Comparison of ENCODE assay signal across 8 mouse cellular contexts in genomic region chr10:42478341-42478720, GRCm38 (mm10). TPM values are rescaled to one million over a fixed set of nuclear protein-coding genes. Genes with fewer than 3 reads are reported as not detected.
DNase-seq lines count a peak whose midpoint lies in the region; ATAC-seq and TF ChIP-seq lines count a peak whose summit lies in the region.

Afg1l (minus strand) TSS chr10:42478565.

- WGBS in heart, embryonic 11.5 days (ENCODE audit: insufficient replicate concordance), result 0% methylated on average over 29 of the region's 29 CpGs
- under 1% methylated on average over 29 of the region's 29 CpGs for WGBS in kidney, embryonic 16.5 days
- under 1% methylated on average over 29 of the region's 29 CpGs for WGBS in liver, adult 2 months
- WGBS in stomach, embryonic 15.5 days, result under 1% methylated on average over 29 of the region's 29 CpGs

- peaks cover 5% of the 10 kb centered on the region; the same call in 1 of the 2 replicates for H3K79me2 ChIP-seq in liver, adult 2 months (ENCODE audit: control insufficient read depth, insufficient read depth, low read length)
- peaks cover 19% of the 10 kb centered on the region for H3K79me2 ChIP-seq in myocyte (ENCODE audit: control insufficient read depth, insufficient read depth)

- peak; percentile 25; the same call in 1 of the 2 replicates for TF ChIP-seq CTCF in brain, embryonic 14.5 days (IDR thresholded peaks at IDR 0.05; ENCODE audit: borderline replicate concordance, extremely low read depth, insufficient read depth, insufficient read length)
- TF ChIP-seq CTCF in liver, adult 2 months (IDR thresholded peaks at IDR 0.05; ENCODE audit: low read depth, low read length), result no peak

- TF ChIP-seq POLR2A in brain, embryonic 14.5 days (IDR thresholded peaks at IDR 0.05; ENCODE audit: borderline replicate concordance, extremely low read depth, insufficient read depth, insufficient read length, poor library complexity, severe bottlenecking), result peak; percentile 43; the same call in 1 of the 2 replicates
- TF ChIP-seq POLR2A in liver, adult 2 months (IDR thresholded peaks at IDR 0.05; ENCODE audit: extremely low read depth, insufficient read depth, low read length), result peak; percentile 61
- peak; percentile 55 for TF ChIP-seq POLR2A in myocyte (IDR thresholded peaks at IDR 0.05; ENCODE audit: insufficient read length, low read depth)

- H3ac ChIP-seq in myocyte (ENCODE audit: control insufficient read depth, insufficient read length), result peak within 1 kb of the TSS; percentile 7

- DNase-seq in CD4-positive helper T cell, adult 2 months (ENCODE audit: low read depth, low spot score), result peak; percentile 97
- DNase-seq in brain, embryonic 14.5 days (ENCODE audit: low read depth), result peak; percentile 97
- DNase-seq in liver, adult 2 months (ENCODE audit: extremely low read depth, low read depth, low spot score), result peak; percentile 92

- H3K27ac ChIP-seq in heart, embryonic 11.5 days (ENCODE audit: low read depth, low read length), result peak within 1 kb of the TSS; percentile 98
- H3K27ac ChIP-seq in kidney, embryonic 16.5 days (ENCODE audit: low read length), result peak within 1 kb of the TSS; percentile 97
- peak within 1 kb of the TSS; percentile 91 for H3K27ac ChIP-seq in liver, adult 2 months (replicated peaks; ENCODE audit: insufficient read depth, low read depth, low read length)
- peak within 1 kb of the TSS; percentile 97 for H3K27ac ChIP-seq in stomach, embryonic 15.5 days

- H3K9ac ChIP-seq in heart, embryonic 11.5 days (ENCODE audit: low read depth, low read length), result peak within 1 kb of the TSS; percentile 90
- H3K9ac ChIP-seq in kidney, embryonic 16.5 days (replicated peaks; ENCODE audit: low read length), result peak within 1 kb of the TSS; percentile 94
- H3K9ac ChIP-seq in liver, adult 2 months (ENCODE audit: low read depth, low read length), result peak within 1 kb of the TSS; percentile 84
- peak within 1 kb of the TSS; percentile 86 for H3K9ac ChIP-seq in stomach, embryonic 15.5 days

- peak within 1 kb of the TSS; percentile 82 for H3K4me2 ChIP-seq in heart, embryonic 11.5 days
- peak within 1 kb of the TSS; percentile 91 for H3K4me2 ChIP-seq in kidney, embryonic 16.5 days (replicated peaks; ENCODE audit: low read depth, low read length)
- peak within 1 kb of the TSS; percentile 89 for H3K4me2 ChIP-seq in myocyte (ENCODE audit: low read depth)
- peak within 1 kb of the TSS; percentile 82 for H3K4me2 ChIP-seq in stomach, embryonic 15.5 days

- peak; percentile 95 for ATAC-seq in heart, embryonic 11.5 days (replicated peaks; ENCODE audit: insufficient number of reproducible peaks, low FRiP score, low TSS enrichment)
- peak; percentile 96 for ATAC-seq in kidney, embryonic 16.5 days (ENCODE audit: low FRiP score, low TSS enrichment)
- ATAC-seq in stomach, embryonic 15.5 days (ENCODE audit: insufficient read depth, low FRiP score, low read depth), result peak; percentile 96

- peak within 1 kb of the TSS; percentile 96 for H3K4me3 ChIP-seq in erythroblast, embryonic 14.5 days (replicated peaks)
- H3K4me3 ChIP-seq in heart, embryonic 11.5 days (ENCODE audit: low read depth, low read length), result peak within 1 kb of the TSS; percentile 78
- peak within 1 kb of the TSS; percentile 87 for H3K4me3 ChIP-seq in kidney, embryonic 16.5 days (ENCODE audit: low read length)
- peak within 1 kb of the TSS; percentile 83 for H3K4me3 ChIP-seq in liver, adult 2 months (ENCODE audit: insufficient read depth, low read depth, low read length)
- H3K4me3 ChIP-seq in myocyte, result peak within 1 kb of the TSS; percentile 64
- H3K4me3 ChIP-seq in stomach, embryonic 15.5 days (replicated peaks), result peak within 1 kb of the TSS; percentile 81

- H3K36me3 ChIP-seq in erythroblast, embryonic 14.5 days (ENCODE audit: control insufficient read depth), result no peaks in the 10 kb centered on the region
- H3K36me3 ChIP-seq in heart, embryonic 11.5 days (ENCODE audit: control insufficient read depth, insufficient read depth, low read length), result no peaks in the 10 kb centered on the region
- H3K36me3 ChIP-seq in kidney, embryonic 16.5 days (ENCODE audit: insufficient read depth, low read length), result no peaks in the 10 kb centered on the region
- no peaks in the 10 kb centered on the region for H3K36me3 ChIP-seq in liver, adult 2 months (ENCODE audit: control insufficient read depth, insufficient read depth, low read length)
- no peaks in the 10 kb centered on the region for H3K36me3 ChIP-seq in myocyte (ENCODE audit: control insufficient read depth, insufficient read depth)
- no peaks in the 10 kb centered on the region for H3K36me3 ChIP-seq in stomach, embryonic 15.5 days

- H3K9me3 ChIP-seq in erythroblast, embryonic 14.5 days (ENCODE audit: control insufficient read depth, low read length), result no peaks in the 10 kb centered on the region
- no peaks in the 10 kb centered on the region for H3K9me3 ChIP-seq in heart, embryonic 11.5 days (replicated peaks; ENCODE audit: control insufficient read depth, low read length)
- H3K9me3 ChIP-seq in kidney, embryonic 16.5 days (ENCODE audit: low read length), result no peaks in the 10 kb centered on the region
- no peaks in the 10 kb centered on the region for H3K9me3 ChIP-seq in stomach, embryonic 15.5 days

- no peaks in the 10 kb centered on the region for H3K27me3 ChIP-seq in erythroblast, embryonic 14.5 days (ENCODE audit: control insufficient read depth)
- no peaks in the 10 kb centered on the region for H3K27me3 ChIP-seq in heart, embryonic 11.5 days (ENCODE audit: control insufficient read depth, insufficient read depth, low read length)
- no peaks in the 10 kb centered on the region for H3K27me3 ChIP-seq in kidney, embryonic 16.5 days (ENCODE audit: insufficient read depth, low read length)
- H3K27me3 ChIP-seq in liver, adult 2 months (ENCODE audit: control insufficient read depth, insufficient read depth, low read length), result no peaks in the 10 kb centered on the region
- H3K27me3 ChIP-seq in myocyte (ENCODE audit: control insufficient read depth, insufficient read depth, insufficient read length), result no peaks in the 10 kb centered on the region
- H3K27me3 ChIP-seq in stomach, embryonic 15.5 days (replicated peaks), result no peaks in the 10 kb centered on the region

- H3K4me1 ChIP-seq in erythroblast, embryonic 14.5 days (ENCODE audit: control insufficient read depth), result peaks cover 64% of the 10 kb centered on the region
- peaks cover 3% of the 10 kb centered on the region; the same call in 1 of the 2 replicates for H3K4me1 ChIP-seq in heart, embryonic 11.5 days (ENCODE audit: control insufficient read depth, insufficient read depth, low read length)
- peaks cover 11% of the 10 kb centered on the region for H3K4me1 ChIP-seq in kidney, embryonic 16.5 days (ENCODE audit: insufficient read depth, low read length)
- peaks cover 2% of the 10 kb centered on the region; the same call in 1 of the 2 replicates for H3K4me1 ChIP-seq in liver, adult 2 months (ENCODE audit: control insufficient read depth, insufficient read depth, low read length)
- H3K4me1 ChIP-seq in stomach, embryonic 15.5 days, result peaks cover 8% of the 10 kb centered on the region; the same call in 1 of the 2 replicates

TF ChIP-seq in myocyte, 11 proteins besides CTCF, POLR2A, EP300 and RAD21:
- TF ChIP-seq TCF12 (IDR thresholded peaks at IDR 0.05; ENCODE audit: insufficient read depth, poor library complexity, severe bottlenecking), result no peak
- no peak for TF ChIP-seq TCF3 (IDR thresholded peaks at IDR 0.05; ENCODE audit: insufficient read length, low read depth)
- no peak for TF ChIP-seq E2F4 (IDR thresholded peaks at IDR 0.05; ENCODE audit: insufficient read depth)
- no peak for TF ChIP-seq REST (IDR thresholded peaks at IDR 0.05; ENCODE audit: insufficient read depth, insufficient read length)
- TF ChIP-seq POLR2AphosphoS2 (IDR thresholded peaks at IDR 0.05; ENCODE audit: insufficient read length, low read depth), result peak; percentile 35
- peak in 1 of 3 experiments; percentile 4 for TF ChIP-seq MYOD1 (IDR thresholded peaks at IDR 0.05; ENCODE audit: control insufficient read depth in 1 of 3, insufficient read length in 2 of 3, low read depth in 2 of 3)
- peak in 2 of 3 experiments; percentile 11 to 34 for TF ChIP-seq MYOG (IDR thresholded peaks at IDR 0.05; ENCODE audit: control insufficient read depth in 1 of 3, insufficient read depth in 1 of 3, insufficient read length in 2 of 3, low read depth in 2 of 3)
- no peak for TF ChIP-seq USF1 (IDR thresholded peaks at IDR 0.05; ENCODE audit: low read depth)

RNA-seq across cellular contexts. Expression of gene Afg1l, which starts in this region (rescaled TPM):
- 4.4 and 4.9 TPM in 2 replicates for polyA plus RNA-seq in brain, embryonic 14.5 days (2012; rRNA removed)
- polyA plus RNA-seq in erythroblast, embryonic 14.5 days (2012), result 0.21 and 0.34 TPM in 2 replicates
- 13.4 and 14.2 TPM in 2 replicates for polyA plus RNA-seq in heart, embryonic 11.5 days (2014; fragmentation: Nextera tagmentation; extraction: Ambion mirVana)
- polyA plus RNA-seq in kidney, embryonic 16.5 days (2015; fragmentation: Nextera tagmentation; extraction: Ambion mirVana), result 8.9 and 9.9 TPM in 2 replicates
- 9.3 and 10.2 TPM in 2 replicates for total RNA-seq in liver, adult 2 months (2014; rRNA removed)
- 3.3 and 4.2 TPM in 2 replicates for polyA plus RNA-seq in liver, adult 2 months (2012; rRNA removed)
- 6.5 TPM for polyA plus RNA-seq in myocyte (2012; fragmentation: generic; extraction: Trizol)
- 8.9 and 9.5 TPM in 2 replicates for polyA plus RNA-seq in stomach, embryonic 15.5 days (2015; fragmentation: Nextera tagmentation; extraction: Ambion mirVana)

Comparison
In these comparisons a context has a peak if more than half of its experiments do, and no peak if none do; other contexts are left out.
1. Peak in every context shown above with its lines: DNase-seq, ATAC-seq, H3K4me3 ChIP-seq and H3K27ac ChIP-seq.